Mouse (Mus musculus): ENCODE measurements around the gene Mier3. TPM values are rescaled to one million over a fixed set of nuclear protein-coding genes. Genes with fewer than 3 reads are reported as not detected.

Mier3 gene
- polyA plus RNA-seq, 1 experiment from 2014 or later = 6.0 TPM

GRCm38 (mm10) chr13:111755937-111756336 lies 75.2 kb downstream of the Mier3 start:
- Histone ChIP-seq H3K4me3 (ENCODE audit: low read depth, low read length) (no peak overlapping the region), H3K9me3 (ENCODE audit: control insufficient read depth) (no peaks in the 10 kb centered on the region), H3K9ac (ENCODE audit: low read depth, low read length) (no peak overlapping the region), H3K27me3 (replicated peaks; ENCODE audit: control insufficient read depth, insufficient read depth, low read length) (no peaks in the 10 kb centered on the region), H3K4me1 (replicated peaks; ENCODE audit: control insufficient read depth, insufficient read depth, low read length) (no peaks in the 10 kb centered on the region), H3K4me2 (replicated peaks; ENCODE audit: low read depth) (no peak overlapping the region), H3K36me3 (ENCODE audit: control insufficient read depth, insufficient read depth) (peaks cover 96% of the 10 kb centered on the region), H3K27ac (ENCODE audit: low read depth, low read length) (peak overlapping the region; percentile 1; the same call in 1 of the 2 replicates)
- TF ChIP-seq CTCF (IDR thresholded peaks at IDR 0.05; ENCODE audit: low read depth) = no peak
- WGBS = 94% methylated on average over 15 of the region's 15 CpGs
- no peak for ATAC-seq

GRCm38 (mm10) chr13:111756986-111757385 lies 76.2 kb downstream of the Mier3 start:
- 90% methylated on average over 6 of the region's 6 CpGs for WGBS
- Histone ChIP-seq H3K4me2 (replicated peaks; ENCODE audit: low read depth) (no peak overlapping the region), H3K27me3 (replicated peaks; ENCODE audit: control insufficient read depth, insufficient read depth, low read length) (no peaks in the 10 kb centered on the region), H3K27ac (ENCODE audit: low read depth, low read length) (no peak overlapping the region), H3K4me3 (ENCODE audit: low read depth, low read length) (no peak overlapping the region), H3K9ac (ENCODE audit: low read depth, low read length) (no peak overlapping the region), H3K36me3 (ENCODE audit: control insufficient read depth, insufficient read depth) (peaks cover 94% of the 10 kb centered on the region), H3K9me3 (ENCODE audit: control insufficient read depth) (no peaks in the 10 kb centered on the region), H3K4me1 (replicated peaks; ENCODE audit: control insufficient read depth, insufficient read depth, low read length) (no peaks in the 10 kb centered on the region)
- ATAC-seq = no peak
- no peak for TF ChIP-seq CTCF (IDR thresholded peaks at IDR 0.05; ENCODE audit: low read depth)

GRCm38 (mm10) chr13:111762526-111762925 lies 81.7 kb downstream of the Mier3 start:
- Histone ChIP-seq H3K36me3 (ENCODE audit: control insufficient read depth, insufficient read depth) (peaks cover 89% of the 10 kb centered on the region), H3K4me2 (replicated peaks; ENCODE audit: low read depth) (no peak overlapping the region), H3K4me3 (ENCODE audit: low read depth, low read length) (no peak overlapping the region), H3K27ac (ENCODE audit: low read depth, low read length) (no peak overlapping the region), H3K9me3 (ENCODE audit: control insufficient read depth) (no peaks in the 10 kb centered on the region), H3K9ac (ENCODE audit: low read depth, low read length) (no peak overlapping the region), H3K4me1 (replicated peaks; ENCODE audit: control insufficient read depth, insufficient read depth, low read length) (no peaks in the 10 kb centered on the region), H3K27me3 (replicated peaks; ENCODE audit: control insufficient read depth, insufficient read depth, low read length) (no peaks in the 10 kb centered on the region)
- ATAC-seq = no peak
- TF ChIP-seq CTCF (IDR thresholded peaks at IDR 0.05; ENCODE audit: low read depth) = no peak
- WGBS = 88% methylated on average over 12 of the region's 12 CpGs

Other genes with a start within 250 kb of the Mier3 start
- gene Gpbp1, start 190.9 kb upstream of the Mier3 start, polyA plus RNA-seq (2015; fragmentation: Nextera tagmentation; extraction: Ambion mirVana) = 33.2 and 36.3 TPM in 2 replicates
- gene Gm49496, start 131.0 kb upstream of the Mier3 start, polyA plus RNA-seq (2015; fragmentation: Nextera tagmentation; extraction: Ambion mirVana) = not detected in 2 replicates
- gene Gm10198, start 88.2 kb upstream of the Mier3 start, polyA plus RNA-seq (2015; fragmentation: Nextera tagmentation; extraction: Ambion mirVana) = not detected in 2 replicates
- 11.8 and 14.6 TPM in 2 replicates for gene Map3k1, start 128.0 kb downstream of the Mier3 start, polyA plus RNA-seq (2015; fragmentation: Nextera tagmentation; extraction: Ambion mirVana)

Measured in intestine, postnatal 0 days (tissue).